Mouse (Mus musculus) brown adipose tissue, adult 24 weeks (tissue): Measurements from ENCODE around the gene Mink1. TPM values are rescaled to one million over a fixed set of nuclear protein-coding genes. Genes with fewer than 3 reads are reported as not detected.
A peak's percentile ranks its signal among the peaks of the same experiment; 100 is the strongest.

ENCODE experiments used
- H3K27ac ChIP-seq: fragments of 200-500 bp; replicated peaks from 2 replicates; pipeline ENCODE4 v1.5.1; 2012; ENCODE audit warnings: low read depth, mild to moderate bottlenecking, low read length
- H3K4me1 ChIP-seq: fragments of 200-500 bp; 2 replicates; pipeline ENCODE4 v1.6.1; 2012; ENCODE audit warnings: low read length, mixed read lengths; ENCODE audit not compliant: control insufficient read depth, insufficient read depth, insufficient read length
- H3K4me3 ChIP-seq: fragments of 200-500 bp; 2 replicates; pipeline ENCODE4 v1.5.1; 2012; ENCODE audit warnings: low read depth, mild to moderate bottlenecking, low read length, moderate library complexity; ENCODE audit not compliant: insufficient read depth
- polyA plus RNA-seq: library from polyadenylated mRNA; stranded (reverse); fragments of >200 nt; gene quantifications from 2 replicates; pipeline ENCODE4 v1.2.4, GENCODE M21; 2012; ENCODE audit not compliant: missing spikeins, insufficient read depth, insufficient read length

The Mink1 gene
- polyA plus RNA-seq, 1 experiment = 18.5 TPM

DNA sequence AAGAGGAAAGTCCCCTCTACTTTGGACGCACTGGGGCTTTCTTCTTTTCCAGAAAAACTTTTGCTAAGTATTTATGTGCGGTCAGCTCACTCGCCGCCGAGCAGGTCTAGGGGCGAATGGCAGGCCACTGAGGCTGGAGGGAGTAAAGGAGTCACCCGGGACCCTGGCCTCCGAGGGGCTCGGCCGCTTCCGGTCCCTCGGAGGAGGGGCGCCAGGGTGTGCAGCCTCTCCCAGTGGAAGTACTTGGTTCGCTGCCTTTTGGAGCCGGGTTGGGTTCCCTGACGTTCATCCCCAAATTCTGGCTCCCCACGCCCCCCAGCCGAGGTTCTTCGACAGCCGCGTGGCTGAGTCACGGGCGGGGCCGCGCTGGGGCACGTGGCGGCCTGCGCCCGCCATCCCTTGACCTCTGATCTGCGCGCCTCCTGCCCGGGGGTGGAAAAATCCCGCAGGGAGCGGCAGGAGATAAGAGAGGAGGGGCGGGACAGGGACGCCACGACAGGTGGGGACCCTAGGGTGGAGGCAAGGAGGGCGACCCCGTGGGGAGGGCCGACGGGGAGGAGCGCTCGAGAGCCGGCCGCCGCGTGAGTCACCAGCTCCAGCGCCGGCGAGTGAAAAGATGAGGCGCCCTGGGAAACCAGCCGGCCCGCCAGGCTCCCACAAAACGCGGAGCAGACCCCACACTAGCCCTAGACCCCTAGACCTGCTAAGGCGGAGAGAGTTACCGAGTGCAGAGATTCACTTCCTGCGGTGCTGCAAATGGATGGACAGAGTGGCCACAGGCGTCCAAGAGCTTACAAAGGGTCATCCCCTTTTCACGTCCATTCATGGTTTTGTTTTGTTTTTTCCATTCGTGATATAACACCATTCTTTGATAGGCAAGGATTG lies 93.1 kb downstream of the Mink1 start:
- H3K27ac ChIP-seq = peak overlapping the region; percentile 79
- H3K4me1 ChIP-seq = no peaks in the 10 kb centered on the region
- peak overlapping the region; percentile 76 for H3K4me3 ChIP-seq

DNA sequence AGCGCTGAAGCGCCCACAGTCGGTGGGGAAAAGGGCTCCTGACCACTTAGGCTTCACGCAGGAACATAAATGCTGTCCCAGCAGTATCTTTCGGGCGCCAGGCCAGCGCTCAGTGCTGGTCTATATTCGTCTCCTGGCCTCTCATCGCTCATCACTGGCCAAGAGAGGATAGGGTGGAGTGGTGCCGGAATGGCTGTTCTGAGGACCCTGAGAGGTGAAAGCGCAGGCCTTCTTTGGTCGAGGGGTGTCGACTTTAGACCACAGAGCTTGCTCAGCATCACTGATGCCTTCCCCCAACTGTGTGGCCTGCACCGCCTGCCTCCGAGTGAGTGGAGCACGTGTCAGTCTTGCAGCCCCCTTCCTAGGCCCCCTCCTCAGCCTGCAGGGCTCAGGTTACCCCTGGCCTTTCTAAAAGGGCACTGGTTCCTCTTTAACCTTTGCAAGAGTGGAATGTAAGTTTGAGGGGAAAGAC lies 93.8 kb downstream of the Mink1 start:
- no peaks in the 10 kb centered on the region for H3K4me1 ChIP-seq
- peak overlapping the region; percentile 76 for H3K4me3 ChIP-seq
- H3K27ac ChIP-seq = peak overlapping the region; percentile 79

DNA sequence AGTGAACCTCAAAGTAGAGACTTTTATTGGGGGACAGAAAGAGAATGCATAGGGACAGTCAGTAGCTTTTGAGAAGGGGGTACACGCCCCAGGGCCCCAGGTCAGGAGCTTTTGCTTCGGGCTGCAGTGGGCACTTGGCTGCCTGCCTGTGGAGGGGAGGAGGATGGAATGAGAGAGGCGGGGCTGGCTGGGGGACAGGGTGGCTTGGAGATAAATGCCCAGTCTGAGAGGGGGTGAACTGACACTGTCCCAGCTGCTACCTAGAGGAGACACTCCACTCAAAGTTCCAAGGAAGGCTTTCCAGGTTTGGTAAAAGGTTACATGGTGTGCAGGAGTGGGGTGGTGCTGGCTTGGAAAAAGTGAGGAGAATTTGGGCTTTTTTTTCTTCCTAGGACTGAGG lies 94.3 kb downstream of the Mink1 start, which contains the start of gene Eno3:
Gene Eno3 (plus strand): TSS at position 239 of the 400 bp plus-strand sequence.
- peak within 1 kb of the TSS; percentile 79 for H3K27ac ChIP-seq
- peak within 1 kb of the TSS; percentile 76 for H3K4me3 ChIP-seq
- no peaks in the 10 kb centered on the region for H3K4me1 ChIP-seq

DNA sequence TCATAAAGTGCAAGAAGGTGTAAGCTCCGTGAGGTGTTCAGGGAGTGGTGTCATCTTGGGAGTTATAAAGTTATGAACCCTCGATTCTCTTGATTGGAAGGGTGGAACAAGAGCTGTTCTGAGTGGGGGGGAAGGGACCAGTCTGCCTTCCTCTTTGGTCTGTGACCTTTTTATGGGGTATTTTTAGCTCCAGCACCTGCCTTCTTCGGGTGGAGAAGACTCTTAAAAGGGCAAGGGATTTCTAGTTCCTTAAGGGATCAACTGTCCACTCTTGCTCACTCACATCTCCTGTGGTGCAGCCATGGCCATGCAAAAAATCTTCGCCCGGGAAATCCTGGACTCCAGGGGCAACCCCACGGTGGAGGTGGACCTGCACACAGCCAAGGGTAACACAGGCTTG lies 94.9 kb downstream of the Mink1 start:
- H3K27ac ChIP-seq = no peak overlapping the region
- no peaks in the 10 kb centered on the region for H3K4me1 ChIP-seq
- H3K4me3 ChIP-seq = no peak overlapping the region

DNA sequence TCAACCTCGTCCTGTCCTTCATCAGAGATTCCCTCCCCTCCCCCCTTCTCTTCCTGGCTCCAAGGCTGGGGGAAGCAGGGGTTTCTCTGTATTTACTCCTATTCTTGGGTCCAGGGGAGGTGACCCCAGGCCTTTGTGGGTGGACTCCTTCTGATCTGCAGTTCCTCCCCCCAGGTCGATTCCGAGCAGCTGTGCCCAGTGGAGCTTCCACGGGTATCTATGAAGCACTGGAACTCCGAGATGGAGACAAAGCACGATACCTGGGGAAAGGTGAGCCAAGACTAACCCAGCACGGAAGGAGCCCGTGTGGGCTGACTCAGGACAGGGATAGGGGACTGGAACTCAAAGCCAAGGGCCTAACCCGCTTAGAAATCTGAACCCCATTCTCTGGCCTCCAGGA lies 95.3 kb downstream of the Mink1 start:
- H3K4me3 ChIP-seq = no peak overlapping the region
- no peaks in the 10 kb centered on the region for H3K4me1 ChIP-seq

DNA sequence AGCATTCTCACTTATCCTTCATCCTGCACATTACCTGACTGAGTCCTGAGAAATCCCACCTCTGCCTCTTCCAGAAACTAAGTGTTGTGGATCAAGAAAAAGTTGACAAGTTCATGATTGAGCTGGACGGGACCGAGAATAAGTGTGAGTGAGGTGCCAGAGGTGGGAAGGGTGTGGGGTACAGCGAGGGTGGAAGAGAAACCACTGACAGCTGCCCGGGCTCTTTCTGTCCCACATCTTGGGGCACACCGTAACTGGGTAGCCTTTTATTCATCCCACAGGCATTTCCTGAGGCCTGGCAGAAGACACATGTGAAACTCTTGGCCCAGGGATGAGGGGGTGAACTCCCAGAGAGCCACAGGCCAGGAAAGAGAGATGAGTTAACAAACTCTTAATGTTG lies 95.8 kb downstream of the Mink1 start:
- no peak overlapping the region for H3K27ac ChIP-seq
- no peaks in the 10 kb centered on the region for H3K4me1 ChIP-seq
- H3K4me3 ChIP-seq = no peak overlapping the region

More for the DNA sequence above, 95.3 kb downstream of the Mink1 start:
- no peak overlapping the region for H3K27ac ChIP-seq

DNA sequence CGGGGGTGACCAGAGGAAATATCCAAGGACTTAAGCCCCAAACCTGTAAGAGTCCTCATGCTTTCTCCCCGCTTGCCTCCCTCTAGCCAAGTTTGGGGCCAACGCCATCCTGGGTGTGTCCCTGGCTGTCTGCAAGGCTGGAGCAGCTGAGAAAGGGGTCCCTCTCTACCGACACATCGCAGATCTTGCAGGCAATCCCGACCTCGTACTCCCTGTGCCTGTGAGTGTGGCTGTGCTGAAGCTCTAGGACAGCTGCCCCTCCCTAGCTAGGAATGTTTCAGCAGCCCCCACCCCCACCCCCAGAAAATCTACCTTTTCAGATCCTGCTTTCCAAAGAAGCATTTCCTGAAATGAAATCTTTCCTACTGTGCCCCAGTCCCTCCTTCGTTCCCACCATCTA lies 96.3 kb downstream of the Mink1 start:
- Histone ChIP-seq H3K4me1 (no peaks in the 10 kb centered on the region), H3K27ac (no peak overlapping the region), H3K4me3 (no peak overlapping the region)

DNA sequence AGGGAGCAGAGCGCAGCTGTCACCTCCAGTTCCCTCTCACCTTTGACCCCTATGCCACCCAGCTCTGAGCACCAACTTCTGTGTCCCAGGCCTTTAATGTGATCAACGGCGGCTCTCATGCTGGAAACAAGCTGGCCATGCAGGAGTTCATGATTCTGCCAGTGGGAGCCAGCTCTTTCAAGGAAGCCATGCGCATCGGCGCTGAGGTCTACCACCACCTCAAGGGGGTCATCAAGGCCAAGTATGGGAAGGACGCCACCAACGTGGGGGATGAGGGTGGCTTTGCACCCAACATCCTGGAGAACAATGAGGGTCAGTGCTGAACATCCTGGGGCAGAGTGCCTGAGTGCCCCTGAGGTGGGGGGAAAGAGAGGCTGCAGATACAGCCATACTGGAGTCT lies 97.9 kb downstream of the Mink1 start:
- no peaks in the 10 kb centered on the region for H3K4me1 ChIP-seq
- H3K27ac ChIP-seq = no peak overlapping the region
- no peak overlapping the region for H3K4me3 ChIP-seq

DNA sequence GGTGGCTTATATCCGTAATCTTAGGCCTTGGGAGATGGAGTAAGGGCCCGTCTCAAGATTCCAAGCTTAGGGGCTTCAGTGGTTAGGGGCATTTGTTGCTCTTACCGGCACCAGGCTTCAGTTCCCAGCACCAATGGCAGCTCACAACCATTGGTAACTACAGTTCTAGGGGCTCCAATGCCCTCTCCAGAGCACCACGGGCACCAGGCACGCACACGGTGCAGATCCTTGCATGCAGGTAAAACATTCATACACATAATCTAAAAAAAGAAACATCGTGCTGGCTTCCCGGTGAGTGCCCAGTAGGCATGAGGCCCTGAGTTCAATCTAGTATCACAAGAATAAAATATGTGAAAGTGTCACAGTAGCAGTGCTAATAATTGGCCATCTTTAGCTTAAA lies 100.4 kb downstream of the Mink1 start:
- Histone ChIP-seq H3K27ac (no peak overlapping the region), H3K4me1 (no peaks in the 10 kb centered on the region), H3K4me3 (no peak overlapping the region)

DNA sequence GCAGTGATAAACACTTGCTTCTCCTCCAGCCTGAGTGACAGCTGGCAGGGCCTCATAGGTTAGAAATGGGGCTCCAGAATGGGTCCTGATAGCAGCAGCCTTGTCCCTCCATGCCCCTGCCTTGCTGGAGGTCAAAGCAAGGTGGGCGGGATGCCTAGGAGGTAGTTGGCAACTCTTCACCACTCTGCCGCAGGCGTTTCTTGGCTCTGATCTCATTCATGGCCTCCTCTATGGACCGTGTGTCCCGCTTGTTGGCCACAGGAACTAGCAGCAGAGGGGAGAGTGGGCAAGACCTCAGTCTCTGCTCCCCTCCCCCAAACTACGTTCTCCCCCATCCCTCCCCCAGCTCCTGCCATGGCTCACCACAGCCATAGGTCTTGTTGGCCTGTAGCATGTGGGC lies 101.3 kb downstream of the Mink1 start:
- no peaks in the 10 kb centered on the region for H3K4me1 ChIP-seq
- H3K27ac ChIP-seq = no peak overlapping the region
- H3K4me3 ChIP-seq = no peak overlapping the region

Other genes starting within 250 kb of the Mink1 start
- not detected in 2 replicates for gene Alox12e, start 240.3 kb upstream of the Mink1 start, polyA plus RNA-seq
- 0.46 and 0.55 TPM in 2 replicates for gene Alox15, start 210.8 kb upstream of the Mink1 start, polyA plus RNA-seq
- 4.6 and 5.4 TPM in 2 replicates for gene Pelp1, start 152.8 kb upstream of the Mink1 start, polyA plus RNA-seq
- gene Arrb2, start 130.2 kb upstream of the Mink1 start, polyA plus RNA-seq = 8.2 and 13.4 TPM in 2 replicates
- gene Med11, start 111.0 kb upstream of the Mink1 start, polyA plus RNA-seq = 15.0 and 16.7 TPM in 2 replicates
- 0.42 TPM in 1 of 2 replicates, not detected in the other for gene Zmynd15, start 103.4 kb upstream of the Mink1 start, polyA plus RNA-seq
- gene Cxcl16, start 102.9 kb upstream of the Mink1 start, polyA plus RNA-seq = 5.0 TPM in 2 replicates
- not detected in 2 replicates for gene Tm4sf5, start 57.6 kb upstream of the Mink1 start, polyA plus RNA-seq
- not detected in 2 replicates for gene Vmo1, start 48.3 kb upstream of the Mink1 start, polyA plus RNA-seq
- gene Gltpd2, start 43.7 kb upstream of the Mink1 start, polyA plus RNA-seq = not detected in 2 replicates
- gene Psmb6, start 37.5 kb upstream of the Mink1 start, polyA plus RNA-seq = 221 and 229 TPM in 2 replicates
- not detected in 2 replicates for gene Gm40193, start 29.9 kb upstream of the Mink1 start, polyA plus RNA-seq
- 2.2 and 5.9 TPM in 2 replicates for gene Pld2, start 22.8 kb upstream of the Mink1 start, polyA plus RNA-seq
- not detected in 2 replicates for gene 4930544D05Rik, start 53.0 kb downstream of the Mink1 start, polyA plus RNA-seq
- not detected in 2 replicates for gene Chrne, start 56.3 kb downstream of the Mink1 start, polyA plus RNA-seq
- not detected in 2 replicates for gene Gp1ba, start 76.2 kb downstream of the Mink1 start, polyA plus RNA-seq
- 44.0 and 52.3 TPM in 2 replicates for gene Rnf167, start 84.4 kb downstream of the Mink1 start, polyA plus RNA-seq
- 166 and 170 TPM in 2 replicates for gene Slc25a11, start 84.6 kb downstream of the Mink1 start, polyA plus RNA-seq
- gene Pfn1, start 91.8 kb downstream of the Mink1 start, polyA plus RNA-seq = 244 and 265 TPM in 2 replicates
- 40.8 and 79.3 TPM in 2 replicates for gene Eno3, start 94.3 kb downstream of the Mink1 start, polyA plus RNA-seq
- 74.7 and 107 TPM in 2 replicates for gene Spag7, start 106.5 kb downstream of the Mink1 start, polyA plus RNA-seq
- gene Camta2, start 125.2 kb downstream of the Mink1 start, polyA plus RNA-seq = 15.8 and 16.3 TPM in 2 replicates
- gene Inca1, start 137.3 kb downstream of the Mink1 start, polyA plus RNA-seq = 15.7 and 24.0 TPM in 2 replicates
- 93.8 and 106 TPM in 2 replicates for gene Kif1c, start 137.7 kb downstream of the Mink1 start, polyA plus RNA-seq
- 3.5 and 5.5 TPM in 2 replicates for gene Zfp3, start 201.3 kb downstream of the Mink1 start, polyA plus RNA-seq
- not detected in 2 replicates for gene Scimp, start 249.7 kb downstream of the Mink1 start, polyA plus RNA-seq